13 mouse cellular contexts compared by ENCODE assay signal in the genomic region with DNA sequence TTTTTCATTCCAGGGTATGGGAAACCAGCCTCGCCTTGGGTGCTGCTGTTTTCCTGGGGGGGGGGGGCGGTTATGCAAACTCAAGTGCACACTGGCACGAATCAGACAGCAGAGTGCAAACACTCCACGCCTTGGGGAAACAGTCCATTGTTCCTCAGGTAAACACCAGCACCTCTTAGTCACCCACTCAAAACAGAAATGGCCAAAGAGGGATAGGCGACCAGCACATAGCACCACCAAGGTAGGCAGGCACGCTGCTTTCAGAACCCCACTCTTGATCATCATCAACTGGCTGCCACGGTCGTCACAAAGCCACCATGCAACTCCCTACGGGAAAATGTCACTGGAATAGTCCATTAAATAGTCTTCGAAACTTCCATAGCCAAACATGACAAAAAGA.
"Had no signal": no experiment of that assay in that cellular context is flagged by ENCODE, and none has a peak within 500 bp of the region (broad histone marks: within the 10 kb centered on the region; RNA-seq: fewer than 3 reads in every experiment).

No protein-coding gene starts in this region.

- H3K9ac ChIP-seq: hindbrain, embryonic 15.5 days; liver, embryonic 12.5 days; midbrain, embryonic 15.5 days; neural tube, embryonic 13.5 days had no signal

- H3K4me3 ChIP-seq: hindbrain, embryonic 15.5 days; left cerebral cortex, adult 2 months; limb, embryonic 10.5 days; liver, embryonic 12.5 days; midbrain, embryonic 10.5 days; midbrain, embryonic 15.5 days; neural tube, embryonic 13.5 days had no signal

- ATAC-seq: inflammation-experienced regulatory T-cells, adult 6 months; intestine, postnatal 0 days; liver, embryonic 12.5 days; midbrain, embryonic 15.5 days had no signal

- DNase-seq: kidney, adult 8-10 months; kidney, postnatal 25 days; retina, postnatal 1 day; right cerebral cortex, postnatal 14 days had no signal

- H3K27me3 ChIP-seq: liver, embryonic 12.5 days had no signal

- H3K9me3 ChIP-seq: hindbrain, embryonic 15.5 days; limb, embryonic 10.5 days; liver, embryonic 12.5 days; midbrain, embryonic 10.5 days; midbrain, embryonic 15.5 days; neural tube, embryonic 13.5 days had no signal

- H3K36me3 ChIP-seq: hindbrain, embryonic 15.5 days; limb, embryonic 10.5 days; midbrain, embryonic 10.5 days; midbrain, embryonic 15.5 days; neural tube, embryonic 13.5 days had no signal

- H3K4me2 ChIP-seq: hindbrain, embryonic 15.5 days; liver, embryonic 12.5 days; midbrain, embryonic 15.5 days; neural tube, embryonic 13.5 days had no signal

- H3K27ac ChIP-seq: hindbrain, embryonic 15.5 days; left cerebral cortex, adult 2 months; limb, embryonic 10.5 days; liver, embryonic 12.5 days; midbrain, embryonic 10.5 days; midbrain, embryonic 15.5 days; neural tube, embryonic 13.5 days had no signal

- H3K4me1 ChIP-seq: hindbrain, embryonic 15.5 days; midbrain, embryonic 15.5 days; neural tube, embryonic 13.5 days had no signal
